Mouse (Mus musculus) G1E-ER4 (cell line): ENCODE results near the gene E330017A01Rik. TPM values are rescaled to one million over a fixed set of nuclear protein-coding genes. Genes with fewer than 3 reads are reported as not detected.

Experiments
- GATA1 ChIP-seq: IDR thresholded peaks from one replicate; pipeline ENCODE4 v1.8.0; 2012; ENCODE audit warnings: low read length, inconsistent platforms
- polyA plus RNA-seq: library from polyadenylated mRNA; stranded (reverse); fragments of >175 nt; gene quantifications from 2 replicates; pipeline ENCODE4 v1.2.3, GENCODE M21; 2012

E330017A01Rik gene
- polyA plus RNA-seq = not detected in 2 replicates

DNA sequence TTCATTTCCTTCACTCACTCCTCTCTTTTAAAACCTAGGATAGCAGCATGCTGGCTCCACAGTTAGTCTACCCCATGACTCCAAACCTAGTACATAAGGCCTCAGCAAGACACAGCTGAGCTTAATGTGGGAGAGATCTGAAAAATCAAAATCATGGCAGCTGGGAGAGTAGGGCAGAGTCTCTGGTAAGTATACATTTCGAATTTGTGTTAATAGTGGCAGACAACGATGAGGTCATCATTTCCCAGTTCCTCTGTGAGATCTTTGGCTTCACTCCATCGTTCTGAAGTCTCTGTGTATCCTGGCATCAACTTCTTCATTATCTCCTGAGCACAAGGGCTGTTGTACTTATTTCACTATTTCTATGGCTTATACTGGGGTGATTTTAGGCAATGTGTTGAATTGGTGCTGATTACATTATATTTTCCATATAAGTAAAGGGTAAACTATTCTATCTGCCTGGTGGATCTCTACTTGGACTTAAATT is at the start of gene E330017A01Rik:
TSS of gene E330017A01Rik (minus strand) at position 51 of the 487 bp plus-strand sequence.
- TF ChIP-seq GATA1 = no peak

DNA sequence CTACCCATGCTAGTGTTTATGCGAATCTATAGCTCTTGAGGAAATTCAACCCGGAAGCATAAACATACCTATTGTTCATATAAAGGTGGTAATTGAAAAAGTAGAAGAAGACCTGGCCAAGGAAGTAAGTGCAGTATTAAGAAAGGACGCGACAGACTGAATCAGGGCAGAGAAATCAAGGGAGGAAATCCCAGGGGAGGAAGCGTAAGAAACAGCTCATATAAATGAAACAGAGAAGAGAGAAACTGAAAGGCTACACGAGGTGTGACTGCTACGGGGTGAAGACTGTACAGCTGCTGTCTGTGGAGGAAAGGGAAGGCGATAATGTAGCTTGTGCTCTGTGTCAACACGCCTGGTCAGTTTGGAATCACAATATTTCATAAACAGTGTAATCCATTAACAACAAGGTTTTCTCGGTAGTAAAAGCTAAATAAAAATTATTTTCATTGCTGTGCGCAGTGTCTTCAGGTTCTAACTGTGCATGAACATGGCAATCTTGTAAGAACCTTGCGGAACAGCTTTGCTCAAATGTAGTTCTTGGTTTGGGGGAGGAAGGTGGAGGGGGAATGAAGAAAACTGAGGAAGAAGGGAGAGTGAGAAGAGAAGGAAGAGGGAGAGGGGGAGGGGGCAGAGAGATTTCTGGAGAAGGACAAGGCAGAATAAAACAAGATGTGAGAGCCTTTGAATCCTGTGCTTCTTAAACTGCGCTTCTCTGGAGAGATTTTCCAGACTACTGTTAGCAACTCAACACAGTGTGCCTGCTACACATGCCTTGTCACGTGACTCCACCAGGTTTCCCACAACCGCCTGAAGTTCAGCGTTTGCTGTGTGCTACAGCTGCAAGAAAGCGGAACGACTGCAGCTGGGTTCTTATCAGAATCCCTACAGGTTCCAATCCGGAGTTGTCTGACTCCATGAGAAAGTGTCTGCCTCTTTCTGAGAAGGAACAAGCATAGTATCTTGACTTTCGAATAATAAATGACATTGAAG is 47.3 kb upstream of the E330017A01Rik start:
- no peak for TF ChIP-seq GATA1

DNA sequence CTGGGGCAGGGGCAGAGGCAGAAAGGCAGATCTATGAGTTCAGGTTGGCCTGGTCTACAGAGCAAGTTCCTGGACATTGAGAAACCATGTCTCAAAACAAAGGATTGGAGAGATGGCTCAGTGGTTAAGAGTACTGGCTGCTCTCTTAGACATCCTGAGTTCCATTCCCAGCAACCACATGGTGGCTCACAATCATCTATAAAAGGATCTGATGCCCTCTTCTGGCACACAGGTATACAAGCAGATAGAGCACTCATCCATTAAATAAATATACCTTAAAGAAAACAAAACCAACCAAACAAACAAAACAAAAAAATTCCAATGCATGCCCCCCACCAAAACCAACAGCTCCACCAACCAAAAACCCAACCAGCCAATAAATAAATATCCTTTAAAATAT is 46.0 kb upstream of the E330017A01Rik start:
- no peak for TF ChIP-seq GATA1

DNA sequence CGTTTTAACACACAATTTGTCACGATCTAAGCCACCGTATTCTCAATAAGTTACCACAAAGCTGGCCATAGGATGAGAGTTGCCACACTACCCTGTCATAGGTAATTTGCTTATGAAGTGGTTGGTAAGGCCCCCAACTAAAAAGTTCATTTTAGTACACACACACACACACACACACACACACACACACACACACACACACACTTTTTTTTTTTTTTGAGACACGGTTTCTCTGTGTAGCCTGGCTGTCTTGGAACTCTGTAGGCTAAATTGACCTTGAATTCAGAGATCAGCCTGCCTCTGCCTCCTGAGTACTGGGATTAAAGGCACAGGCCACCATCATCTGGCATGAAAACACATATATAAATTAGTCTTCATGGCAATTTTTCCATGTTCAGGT is 45.4 kb upstream of the E330017A01Rik start:
- no peak for TF ChIP-seq GATA1

DNA sequence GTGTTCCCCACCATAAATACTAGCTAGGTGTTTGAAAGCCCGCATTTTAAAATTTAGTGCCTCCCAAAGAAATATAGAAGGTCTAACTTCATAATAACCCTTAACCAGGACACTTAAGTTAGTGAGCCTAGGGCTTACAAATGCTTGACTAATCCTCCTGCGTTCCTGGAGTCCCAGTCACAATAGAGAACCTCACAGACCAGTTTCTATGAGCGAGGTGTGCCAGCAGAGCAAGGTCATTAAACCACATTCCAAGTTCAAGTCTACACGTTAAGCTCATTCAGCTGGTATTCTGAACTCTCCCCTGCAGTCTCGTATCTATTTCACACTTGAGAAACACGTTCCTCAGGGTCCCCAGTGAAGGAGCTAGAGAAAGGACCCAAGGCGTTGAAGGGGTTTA is 44.3 kb upstream of the E330017A01Rik start:
- TF ChIP-seq GATA1 = no peak

DNA sequence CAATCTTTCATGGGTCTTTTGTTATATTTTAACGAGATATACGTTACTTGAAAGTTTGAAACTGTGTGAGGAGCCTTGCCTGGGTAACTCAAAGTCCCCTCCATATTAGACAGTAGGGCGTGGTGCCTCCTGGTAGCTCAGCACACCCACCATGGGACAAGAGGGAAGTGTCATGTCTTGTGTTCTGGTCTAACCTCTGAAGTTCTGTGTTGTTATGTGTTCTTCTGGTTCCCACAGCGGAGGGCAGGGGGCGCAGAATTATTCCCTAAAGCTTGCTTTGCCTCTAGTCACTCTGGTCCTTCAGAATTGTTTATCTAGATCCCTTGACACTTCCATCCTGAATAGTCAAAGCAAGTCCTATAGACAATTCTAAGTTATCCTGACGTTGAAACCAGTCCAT is 43.5 kb upstream of the E330017A01Rik start:
- no peak for TF ChIP-seq GATA1

DNA sequence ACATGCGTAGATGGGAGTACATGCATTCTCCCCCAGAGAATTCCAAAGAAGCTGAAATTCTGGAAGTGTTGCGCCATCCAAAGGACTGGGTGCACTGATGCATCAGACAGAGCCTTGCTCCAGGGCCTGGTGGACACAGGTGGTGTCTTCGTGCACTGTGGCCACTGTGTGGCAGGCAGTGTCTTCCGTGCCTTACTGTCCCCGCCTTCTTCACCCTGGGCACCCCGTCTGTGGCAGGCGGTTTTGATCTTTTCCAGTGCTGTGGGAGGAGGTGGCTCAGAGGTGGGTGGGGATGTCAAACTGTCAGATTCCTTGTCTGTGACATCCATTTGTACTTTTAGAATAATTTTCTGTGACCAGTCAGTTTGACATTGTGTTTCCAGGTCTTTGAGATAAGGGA is 40.1 kb upstream of the E330017A01Rik start:
- TF ChIP-seq GATA1 = no peak

DNA sequence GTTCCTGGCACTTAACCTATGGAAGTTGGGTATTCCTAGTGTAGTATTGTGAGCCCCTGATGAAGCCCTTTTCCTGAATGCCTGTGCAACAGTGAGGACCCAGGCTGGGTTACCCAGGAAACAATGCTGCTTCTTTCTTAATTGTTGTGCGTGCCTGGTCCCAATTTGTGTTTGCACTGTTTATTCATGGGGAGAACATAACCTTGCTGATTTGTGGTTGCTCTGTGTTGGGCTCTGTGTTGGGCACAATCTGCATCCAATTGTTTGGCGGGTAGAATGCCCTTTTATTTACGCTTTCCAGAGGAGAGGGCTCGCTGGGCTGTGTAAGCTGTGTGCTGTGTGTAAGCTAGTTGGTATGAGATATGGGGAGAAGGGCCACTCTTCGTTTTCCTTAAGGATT is 39.0 kb upstream of the E330017A01Rik start:
- TF ChIP-seq GATA1 = no peak

DNA sequence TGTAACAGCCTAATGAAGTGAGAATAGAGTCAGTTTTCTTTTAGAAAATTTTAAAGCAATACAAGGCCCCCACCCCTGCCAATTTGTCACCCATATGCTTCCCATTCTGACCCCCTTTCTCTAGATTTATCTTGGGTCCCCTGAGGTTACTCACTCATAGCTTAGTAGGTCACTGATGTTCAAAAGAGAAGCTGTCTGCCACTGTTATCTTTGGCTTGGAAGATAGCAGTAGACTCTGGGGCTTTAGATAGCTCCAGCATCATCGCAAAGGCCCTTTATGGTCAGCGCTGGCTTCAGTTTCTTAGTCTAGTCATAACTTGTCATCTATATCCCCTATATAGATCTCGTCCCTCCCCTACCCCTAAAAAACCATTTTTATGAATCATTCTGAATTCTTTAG is 38.1 kb upstream of the E330017A01Rik start:
- TF ChIP-seq GATA1 = peak; percentile 68

DNA sequence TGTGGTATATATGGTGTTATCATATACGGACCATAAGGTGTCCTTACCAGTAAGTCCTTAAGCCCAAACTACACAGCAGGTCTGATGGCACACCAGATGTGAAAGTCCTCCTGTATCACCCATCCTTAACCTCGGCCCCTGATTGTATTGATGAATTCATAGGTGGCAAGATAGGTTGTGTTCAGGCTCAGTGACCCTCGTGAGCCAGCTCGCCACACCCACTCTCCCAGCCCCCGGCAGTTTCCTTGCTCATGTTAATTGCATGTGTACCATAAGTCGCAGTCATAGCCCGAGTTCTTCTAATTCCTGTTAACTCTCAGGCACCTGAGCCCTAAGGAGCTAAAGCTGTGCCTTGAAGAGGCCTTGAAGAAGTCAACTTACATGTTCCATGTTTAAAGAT is 37.6 kb upstream of the E330017A01Rik start:
- TF ChIP-seq GATA1 = no peak

DNA sequence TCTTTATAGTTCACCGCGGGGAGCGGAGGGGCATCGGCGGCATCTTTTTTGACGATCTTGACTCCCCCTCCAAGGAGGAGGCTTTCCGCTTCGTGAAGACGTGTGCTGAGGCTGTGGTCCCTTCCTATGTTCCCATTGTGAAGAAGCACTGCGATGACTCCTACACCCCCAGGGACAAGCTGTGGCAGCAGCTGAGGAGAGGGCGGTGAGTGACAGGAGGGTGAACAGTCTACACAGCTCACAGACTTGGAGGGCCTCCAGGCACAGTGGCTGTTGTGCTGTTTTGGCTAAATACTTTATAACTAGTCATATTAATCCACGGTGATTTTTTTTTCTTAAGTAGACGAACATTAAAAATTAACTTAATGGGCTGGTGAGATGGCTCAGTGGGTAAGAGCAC is 36.7 kb upstream of the E330017A01Rik start:
- TF ChIP-seq GATA1 = no peak

DNA sequence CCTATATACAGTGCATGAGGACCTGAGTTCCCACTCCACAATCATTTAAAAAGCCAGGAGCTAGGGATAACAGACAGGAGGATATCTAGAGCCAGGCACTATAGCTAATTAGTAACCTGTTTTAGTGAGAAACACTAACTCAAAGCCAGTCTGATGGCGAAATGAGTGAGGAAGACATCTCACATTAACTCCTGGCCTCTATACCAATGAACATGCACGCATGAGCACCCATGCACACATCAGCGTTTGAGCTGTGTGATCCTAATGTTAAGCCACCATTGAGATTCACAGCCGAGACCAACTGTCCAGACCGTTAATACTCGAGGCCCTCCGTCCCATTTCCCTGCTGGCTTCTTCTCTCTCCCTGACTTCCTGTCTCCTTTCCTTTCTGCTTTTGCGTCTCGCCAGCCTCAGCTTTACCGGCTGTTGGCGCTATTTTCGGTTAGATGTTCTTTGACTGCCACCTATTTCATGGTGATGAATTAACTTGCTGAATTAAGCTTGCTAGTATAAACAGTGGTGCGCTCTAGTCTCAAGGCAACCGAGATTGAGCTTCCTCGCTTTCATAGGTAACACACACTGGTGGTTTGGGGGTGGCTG is 35.4 kb upstream of the E330017A01Rik start:
- TF ChIP-seq GATA1 = no peak

DNA sequence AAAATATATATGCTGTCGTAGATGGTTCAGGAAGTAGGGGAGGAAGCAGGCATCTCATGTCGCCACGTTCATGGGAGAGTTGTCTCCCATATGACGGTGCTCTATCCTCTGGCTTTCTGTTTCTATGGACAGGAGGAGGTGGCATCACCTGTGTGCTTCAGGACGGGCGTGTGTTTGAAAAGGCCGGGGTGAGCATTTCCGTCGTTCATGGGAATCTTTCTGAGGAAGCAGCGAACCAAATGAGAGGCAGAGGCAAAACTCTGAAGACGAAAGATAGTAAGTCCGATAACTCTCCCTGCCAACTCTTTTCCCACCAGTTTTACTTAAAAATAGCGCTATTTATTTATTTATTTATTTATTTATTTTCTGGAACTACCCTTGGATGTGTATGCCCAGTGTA is 33.9 kb upstream of the E330017A01Rik start:
- no peak for TF ChIP-seq GATA1

DNA sequence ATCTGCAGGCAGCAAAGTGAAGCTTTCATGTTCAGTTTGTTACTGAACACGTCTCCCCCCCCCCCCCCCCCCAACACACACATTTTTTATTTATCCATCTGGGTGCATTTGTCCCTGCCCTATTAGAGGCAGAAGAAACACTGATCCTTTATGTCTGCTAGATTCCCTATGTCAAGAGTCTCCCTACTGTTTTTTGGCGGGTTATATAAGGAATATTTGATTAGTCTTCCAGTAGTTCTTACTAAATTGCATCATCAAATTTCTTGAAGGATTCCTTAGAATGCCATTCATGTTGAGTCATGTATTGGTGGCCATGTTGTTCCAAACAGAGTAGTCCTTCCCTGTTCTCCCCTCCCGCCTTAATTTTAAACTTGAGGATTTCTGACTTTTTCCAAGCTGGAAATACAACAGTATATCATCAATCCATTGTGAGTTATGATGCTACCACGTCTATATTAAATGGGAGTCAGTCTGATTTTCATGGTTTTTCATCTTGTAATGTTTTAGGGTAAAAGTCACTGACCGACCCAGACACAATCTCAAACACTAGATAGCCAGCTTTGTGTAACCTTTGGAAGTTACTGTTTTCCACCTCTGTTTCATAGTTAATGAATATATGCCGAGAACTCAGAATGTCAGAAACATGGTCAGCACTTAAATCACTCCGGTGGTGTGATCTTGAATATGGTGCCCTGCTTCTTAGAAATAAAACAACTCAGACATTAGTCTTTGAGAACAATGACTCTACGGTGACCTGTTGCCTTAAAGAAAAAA is 32.9 kb upstream of the E330017A01Rik start:
- no peak for TF ChIP-seq GATA1

DNA sequence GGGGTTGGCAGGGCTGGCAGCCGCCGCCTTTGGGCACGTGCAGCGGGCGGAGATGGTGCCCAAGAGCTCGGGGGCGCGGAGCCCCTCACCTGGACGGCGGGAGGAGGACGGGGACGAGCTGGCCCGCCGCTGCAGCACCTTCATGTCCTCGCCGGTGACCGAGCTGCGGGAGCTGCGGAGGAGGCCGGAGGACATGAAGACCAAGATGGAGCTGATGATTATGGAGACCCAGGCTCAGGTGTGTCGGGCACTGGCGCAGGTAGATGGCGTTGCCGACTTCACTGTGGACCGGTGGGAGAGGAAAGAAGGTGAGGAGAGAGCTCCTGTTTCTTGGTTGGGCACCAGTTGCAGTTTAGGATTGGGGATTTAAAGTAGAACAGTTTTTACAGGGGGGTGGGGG is 32.1 kb upstream of the E330017A01Rik start:
- TF ChIP-seq GATA1 = no peak
